13 mouse cellular contexts compared by ENCODE assay signal in genomic region chr19:24312556-24313342, GRCm38 (mm10). TPM values are rescaled to one million over a fixed set of nuclear protein-coding genes. Genes with fewer than 3 reads are reported as not detected.
DNase-seq lines count a peak whose midpoint lies in the region; ATAC-seq lines count a peak whose summit lies in the region.
"Had no signal": no experiment of that assay in that cellular context is flagged by ENCODE, and none has a peak within 500 bp of the region (broad histone marks: within the 10 kb centered on the region; RNA-seq: fewer than 3 reads in every experiment).

No protein-coding gene starts in this region.

- no peaks in the 10 kb centered on the region for H3K27me3 ChIP-seq in embryonic facial prominence, embryonic 11.5 days (ENCODE audit: control insufficient read depth, insufficient read depth, low read length)
- H3K27me3 ChIP-seq in embryonic facial prominence, embryonic 10.5 days (replicated peaks; ENCODE audit: low read depth, poor library complexity, severe bottlenecking) = no peaks in the 10 kb centered on the region
- H3K27me3 ChIP-seq in embryonic facial prominence, embryonic 14.5 days (replicated peaks; ENCODE audit: control insufficient read depth, insufficient read depth, low read length) = no peaks in the 10 kb centered on the region
- no peaks in the 10 kb centered on the region for H3K27me3 ChIP-seq in hindbrain, embryonic 16.5 days (replicated peaks; ENCODE audit: control insufficient read depth, insufficient read depth, low read length)
- H3K27me3 ChIP-seq: Patski had no signal

- no peak overlapping the region for H3K27ac ChIP-seq in embryonic facial prominence, embryonic 11.5 days (replicated peaks; ENCODE audit: low read depth, low read length)
- no peak overlapping the region for H3K27ac ChIP-seq in embryonic facial prominence, embryonic 10.5 days (replicated peaks)
- no peak overlapping the region for H3K27ac ChIP-seq in embryonic facial prominence, embryonic 14.5 days (replicated peaks; ENCODE audit: low read depth, low read length)
- no peak overlapping the region for H3K27ac ChIP-seq in hindbrain, embryonic 16.5 days (ENCODE audit: low read depth, low read length)
- H3K27ac ChIP-seq: stomach, postnatal 0 days had no signal

- no peaks in the 10 kb centered on the region for H3K9me3 ChIP-seq in embryonic facial prominence, embryonic 11.5 days (replicated peaks; ENCODE audit: control insufficient read depth, low read length)
- no peaks in the 10 kb centered on the region for H3K9me3 ChIP-seq in embryonic facial prominence, embryonic 10.5 days
- H3K9me3 ChIP-seq in embryonic facial prominence, embryonic 14.5 days (ENCODE audit: control insufficient read depth, low read length) = no peaks in the 10 kb centered on the region
- H3K9me3 ChIP-seq in hindbrain, embryonic 16.5 days (ENCODE audit: control insufficient read depth, low read length) = no peaks in the 10 kb centered on the region

- H3K9ac ChIP-seq in embryonic facial prominence, embryonic 11.5 days (replicated peaks; ENCODE audit: low read length) = no peak overlapping the region
- H3K9ac ChIP-seq in embryonic facial prominence, embryonic 14.5 days (ENCODE audit: low read depth, low read length) = no peak overlapping the region
- H3K9ac ChIP-seq in hindbrain, embryonic 16.5 days (ENCODE audit: low read depth, low read length) = no peak overlapping the region

- H3K36me3 ChIP-seq in embryonic facial prominence, embryonic 11.5 days (replicated peaks; ENCODE audit: control insufficient read depth, insufficient read depth, low read depth, low read length) = no peaks in the 10 kb centered on the region
- H3K36me3 ChIP-seq in embryonic facial prominence, embryonic 10.5 days (replicated peaks) = no peaks in the 10 kb centered on the region
- H3K36me3 ChIP-seq in embryonic facial prominence, embryonic 14.5 days (ENCODE audit: control insufficient read depth, insufficient read depth, low read length) = no peaks in the 10 kb centered on the region
- H3K36me3 ChIP-seq in hindbrain, embryonic 16.5 days (ENCODE audit: control insufficient read depth, insufficient read depth, low read length) = no peaks in the 10 kb centered on the region

- no peak overlapping the region for H3K4me3 ChIP-seq in embryonic facial prominence, embryonic 11.5 days (ENCODE audit: low read depth, low read length)
- no peak overlapping the region for H3K4me3 ChIP-seq in embryonic facial prominence, embryonic 10.5 days
- no peak overlapping the region for H3K4me3 ChIP-seq in embryonic facial prominence, embryonic 14.5 days (ENCODE audit: low read depth, low read length)
- no peak overlapping the region for H3K4me3 ChIP-seq in hindbrain, embryonic 16.5 days (ENCODE audit: low read length)

- 71% methylated on average over 12 of the region's 12 CpGs for WGBS in embryonic facial prominence, embryonic 11.5 days
- WGBS in embryonic facial prominence, embryonic 10.5 days = 68% methylated on average over 12 of the region's 12 CpGs
- 56% methylated on average over 12 of the region's 12 CpGs for WGBS in embryonic facial prominence, embryonic 14.5 days
- 33% methylated on average over 12 of the region's 12 CpGs for WGBS in hindbrain, embryonic 16.5 days

- 0 out of 2 replicates have a peak, but pooled peaks have one; percentile 42 for ATAC-seq in embryonic facial prominence, embryonic 11.5 days (replicated peaks; ENCODE audit: insufficient number of reproducible peaks, low FRiP score, low TSS enrichment, low read depth)
- peak; percentile 76 for ATAC-seq in embryonic facial prominence, embryonic 14.5 days (ENCODE audit: low read depth)
- ATAC-seq in hindbrain, embryonic 16.5 days = peak; percentile 75
- ATAC-seq in granulocyte monocyte progenitor cell, adult 5-6 weeks (replicated peaks; ENCODE audit: poor library complexity, severe bottlenecking) = no peak
- ATAC-seq: inflammation-experienced regulatory T-cells, adult 6 months; Patski had no signal

- DNase-seq in embryonic facial prominence, embryonic 11.5 days (ENCODE audit: low spot score) = no peak
- DNase-seq in embryonic facial prominence, embryonic 10.5 days (ENCODE audit: low spot score) = no peak
- DNase-seq in Muller cell, postnatal 12 days (ENCODE audit: inconsistent ontology term) = peak; percentile 80
- peak; percentile 89 for DNase-seq in embryonic facial prominence, embryonic 14.5 days (ENCODE audit: low spot score)
- no peak for DNase-seq in lung, postnatal 14 days
- DNase-seq in ovary, postnatal 36 days (ENCODE audit: low spot score) = no peak
- DNase-seq: kidney, postnatal 4 days had no signal

- no peaks in the 10 kb centered on the region for H3K4me1 ChIP-seq in embryonic facial prominence, embryonic 11.5 days (ENCODE audit: control insufficient read depth, insufficient read depth, low read length)
- H3K4me1 ChIP-seq in embryonic facial prominence, embryonic 10.5 days = peaks cover 19% of the 10 kb centered on the region
- H3K4me1 ChIP-seq in embryonic facial prominence, embryonic 14.5 days (ENCODE audit: control insufficient read depth, insufficient read depth, low read length) = peaks cover 6% of the 10 kb centered on the region
- H3K4me1 ChIP-seq in hindbrain, embryonic 16.5 days (ENCODE audit: control insufficient read depth, insufficient read depth, low read depth, low read length) = peaks cover 11% of the 10 kb centered on the region

- H3K4me2 ChIP-seq in embryonic facial prominence, embryonic 11.5 days (ENCODE audit: low read depth, low read length) = no peak overlapping the region
- no peak overlapping the region for H3K4me2 ChIP-seq in embryonic facial prominence, embryonic 14.5 days (ENCODE audit: low read depth, low read length)
- H3K4me2 ChIP-seq in hindbrain, embryonic 16.5 days (ENCODE audit: low read length) = no peak overlapping the region
- H3K4me2 ChIP-seq: liver, embryonic 11.5 days had no signal

RNA-seq across cellular contexts. Expression of gene Fxn, which starts 32.3 kb away (rescaled TPM):
- 58.0 and 61.8 TPM in 2 replicates for polyA plus RNA-seq in embryonic facial prominence, embryonic 11.5 days (2014; fragmentation: Nextera tagmentation; extraction: Ambion mirVana)
- polyA plus RNA-seq in embryonic facial prominence, embryonic 10.5 days (2016; fragmentation: Nextera tagmentation; extraction: Ambion mirVana) = 62.6 and 65.0 TPM in 2 replicates
- polyA plus RNA-seq in embryonic facial prominence, embryonic 14.5 days (2014; fragmentation: Nextera tagmentation; extraction: Ambion mirVana) = 38.6 and 39.4 TPM in 2 replicates
- 40.0 and 41.4 TPM in 2 replicates for polyA plus RNA-seq in hindbrain, embryonic 16.5 days (2015; fragmentation: Nextera tagmentation; extraction: Ambion mirVana)
- total RNA-seq in granulocyte monocyte progenitor cell, adult 5-6 weeks (2014; fragmentation: Nextera tagmentation) = 44.6 and 48.1 TPM in 2 replicates
- total RNA-seq in granulocyte monocyte progenitor cell, adult 5-6 weeks (2017) = 11.1 and 14.0 TPM in 2 replicates

Comparison
In these comparisons a context has a peak if more than half of its experiments do, and no peak if none do; other contexts are left out.
1. DNase-seq: peak in Muller cell, postnatal 12 days (single experiment) and embryonic facial prominence, embryonic 14.5 days (single experiment); none in embryonic facial prominence, embryonic 11.5 days (single experiment), embryonic facial prominence, embryonic 10.5 days (single experiment), lung, postnatal 14 days (single experiment) and ovary, postnatal 36 days (single experiment).